Mouse (Mus musculus) spleen, adult 2 months (tissue): ENCODE measurements around the gene Gm21312.
"Not testable (repeated sequence)": the region's sequence is repeated elsewhere in the genome, so short reads cannot be mapped to it uniquely, and the experiment has no call there.

Source experiments
- CTCF ChIP-seq: fragments of 200-500 bp; IDR thresholded peaks from 2 replicates; pipeline ENCODE4 v1.5.1; 2011; ENCODE audit warnings: mild to moderate bottlenecking, inconsistent platforms; ENCODE audit not compliant: insufficient read depth, insufficient read length, insufficient replicate concordance; ENCODE audit errors: extremely low read depth
- POLR2A ChIP-seq: fragments of 200-500 bp; IDR thresholded peaks from 2 replicates; pipeline ENCODE4 v1.6.1; 2011; ENCODE audit warnings: low read depth, low read length, inconsistent platforms

DNA sequence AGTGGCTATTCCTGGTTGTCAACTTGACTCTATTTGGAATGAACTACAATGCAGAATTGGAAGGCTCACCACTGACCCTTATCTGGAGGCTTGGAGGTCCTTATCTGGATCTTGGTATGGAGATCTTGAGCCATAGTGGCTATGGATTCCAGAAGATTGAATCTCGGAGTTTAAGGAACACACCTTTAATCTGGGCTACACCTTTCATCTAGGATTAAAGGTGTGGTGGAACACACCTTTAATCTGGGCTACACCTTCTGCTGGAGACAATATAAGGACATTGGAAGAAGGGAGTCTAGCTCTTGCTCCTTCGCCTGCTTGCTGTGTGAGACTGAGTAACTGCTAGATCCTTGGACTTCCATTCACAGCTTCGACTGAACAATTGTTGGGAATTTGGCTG, 34.1 kb upstream of the Gm21312 start, which contains the start of gene Gm21293:
- not testable (repeated sequence) for TF ChIP-seq CTCF, POLR2A
